Mouse (Mus musculus): ENCODE measurements at regions not wholly inside any gene's neighbourhood (a gene's known extent, or its start where the extent isn't known, plus 50 kb on each side); places are given as distances from the start of the nearest gene placed in this dataset.

DNA sequence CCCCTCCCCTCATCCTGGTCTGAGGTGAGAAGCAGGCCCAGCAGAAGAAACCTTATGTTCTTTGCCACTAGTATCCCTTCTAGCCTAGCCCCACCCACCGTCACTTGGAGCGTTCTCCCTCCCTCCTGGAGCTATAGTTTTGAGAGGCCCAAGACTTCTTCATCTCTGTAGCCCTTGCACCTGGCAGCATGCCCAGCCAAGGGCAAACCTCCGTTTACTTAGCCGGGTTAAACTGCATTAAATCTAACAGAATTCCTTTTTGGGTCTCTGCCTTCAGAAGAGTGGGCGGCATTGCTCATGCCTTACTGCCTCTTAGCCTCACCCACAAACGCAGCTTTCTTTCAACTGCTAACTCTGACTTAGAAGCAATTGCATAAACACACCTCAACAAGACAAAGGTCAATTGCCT, 85.3 kb upstream of the Arntl start:
- Histone ChIP-seq H3K27ac (ENCODE audit: low read depth, low read length) (no peak overlapping the region), H3K9me3 (ENCODE audit: control insufficient read depth, low read length) (no peaks in the 10 kb centered on the region), H3K27me3 (ENCODE audit: control insufficient read depth, insufficient read depth, low read length) (no peaks in the 10 kb centered on the region), H3K4me1 (ENCODE audit: control insufficient read depth, insufficient read depth, low read length) (no peaks in the 10 kb centered on the region), H3K4me3 (ENCODE audit: low read depth, low read length) (no peak overlapping the region), H3K9ac (replicated peaks; ENCODE audit: low read depth, low read length) (no peak overlapping the region), H3K4me2 (ENCODE audit: low read depth, low read length) (no peak overlapping the region), H3K36me3 (ENCODE audit: control insufficient read depth, insufficient read depth, low read length) (no peaks in the 10 kb centered on the region)
- WGBS = 42% methylated on average over 6 of the region's 6 CpGs
- ATAC-seq (ENCODE audit: low read depth) = no peak

DNA sequence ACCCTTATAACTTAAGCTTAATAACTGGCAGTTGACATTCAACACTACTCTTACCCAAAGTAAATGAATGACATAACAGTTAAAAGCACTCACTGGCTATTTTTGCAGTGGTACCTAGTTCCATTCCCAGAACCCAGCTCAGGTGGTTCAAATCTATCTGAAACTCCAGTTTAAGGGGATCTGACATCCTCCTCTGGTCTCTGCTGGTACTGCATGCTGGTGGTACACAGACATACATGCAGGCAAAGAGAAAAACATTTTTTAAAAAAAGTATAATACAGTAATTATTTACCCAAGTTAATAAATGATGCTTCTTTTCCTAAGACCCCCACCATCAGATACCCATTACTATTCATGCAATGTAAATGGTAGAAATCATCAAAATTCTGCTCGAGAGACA, 81.3 kb upstream of the Arntl start:
- WGBS = 77% methylated on average over 1 of the region's 1 CpGs

DNA sequence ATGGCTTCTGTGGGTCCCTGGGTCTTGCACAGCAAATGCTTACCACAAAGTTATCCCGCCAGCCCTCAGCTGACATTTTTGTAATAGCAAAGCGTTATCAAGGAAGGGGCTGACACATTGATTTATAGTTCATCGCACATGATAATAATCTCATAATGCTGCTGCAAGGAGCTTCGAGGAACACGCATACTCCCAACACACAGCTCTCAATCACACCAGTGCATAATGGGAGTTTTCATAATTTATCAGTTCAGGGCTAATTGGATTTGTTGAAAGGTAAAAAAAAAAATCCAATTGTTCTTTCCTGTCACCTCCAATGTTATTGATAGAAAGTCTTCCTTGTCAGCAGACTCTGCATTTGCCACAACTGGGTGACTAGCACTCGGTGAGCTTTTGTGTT, 76.7 kb upstream of the Arntl start:
- Histone ChIP-seq H3K27me3 (ENCODE audit: control insufficient read depth, insufficient read depth, low read length) (no peaks in the 10 kb centered on the region), H3K27ac (ENCODE audit: low read depth, low read length) (no peak overlapping the region), H3K9me3 (ENCODE audit: control insufficient read depth, low read length) (no peaks in the 10 kb centered on the region), H3K4me3 (ENCODE audit: low read depth, low read length) (no peak overlapping the region), H3K4me2 (ENCODE audit: low read depth, low read length) (no peak overlapping the region), H3K4me1 (ENCODE audit: control insufficient read depth, insufficient read depth, low read length) (no peaks in the 10 kb centered on the region; the same call in 1 of the 2 replicates), H3K9ac (replicated peaks; ENCODE audit: low read depth, low read length) (no peak overlapping the region), H3K36me3 (ENCODE audit: control insufficient read depth, insufficient read depth, low read length) (no peaks in the 10 kb centered on the region)
- ATAC-seq (ENCODE audit: low read depth) = no peak
- WGBS = 45% methylated on average over 6 of the region's 6 CpGs

More for the DNA sequence above, 81.3 kb upstream of the Arntl start:
- H3K27ac ChIP-seq (ENCODE audit: low read depth, low read length) = no peak overlapping the region
- no peak overlapping the region for H3K4me2 ChIP-seq (ENCODE audit: low read depth, low read length)
- no peak for ATAC-seq (ENCODE audit: low read depth)
- no peaks in the 10 kb centered on the region for H3K36me3 ChIP-seq (ENCODE audit: control insufficient read depth, insufficient read depth, low read length)
- no peaks in the 10 kb centered on the region; the same call in 1 of the 2 replicates for H3K4me1 ChIP-seq (ENCODE audit: control insufficient read depth, insufficient read depth, low read length)
- H3K9ac ChIP-seq (replicated peaks; ENCODE audit: low read depth, low read length) = no peak overlapping the region
- no peak overlapping the region for H3K4me3 ChIP-seq (ENCODE audit: low read depth, low read length)
- no peaks in the 10 kb centered on the region for H3K9me3 ChIP-seq (ENCODE audit: control insufficient read depth, low read length)
- H3K27me3 ChIP-seq (ENCODE audit: control insufficient read depth, insufficient read depth, low read length) = no peaks in the 10 kb centered on the region

DNA sequence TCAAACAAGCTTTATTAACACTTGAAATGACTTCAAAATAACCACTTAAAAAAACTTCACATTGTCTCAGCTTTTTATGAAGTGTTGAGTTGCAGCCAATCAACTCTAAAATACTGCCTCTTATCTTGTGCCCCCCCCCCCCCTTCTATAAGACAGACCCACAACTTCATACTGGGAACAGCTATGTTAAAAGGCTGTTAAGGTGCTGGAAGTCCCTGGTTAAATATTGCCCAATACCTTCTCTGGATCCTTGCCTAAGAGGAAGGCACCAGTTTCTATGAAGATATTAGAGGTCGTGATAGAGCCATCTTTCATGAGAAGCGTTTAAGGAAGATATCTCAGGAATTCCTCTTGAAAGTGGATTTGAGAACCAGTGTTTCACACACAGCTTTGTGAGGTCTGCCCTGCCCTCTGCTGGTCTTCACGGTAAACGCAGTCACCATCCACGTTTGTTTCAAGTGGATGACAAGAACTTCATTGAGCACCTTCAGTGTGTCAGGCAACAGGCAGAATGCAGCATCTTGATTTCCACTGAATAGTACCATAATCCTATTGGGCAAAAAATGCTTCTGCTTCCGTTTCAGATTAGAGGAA, 75.2 kb upstream of the Arntl start:
- no peak overlapping the region for H3K4me3 ChIP-seq (ENCODE audit: low read depth, low read length)
- no peak for ATAC-seq (ENCODE audit: low read depth)
- no peaks in the 10 kb centered on the region for H3K9me3 ChIP-seq (ENCODE audit: control insufficient read depth, low read length)
- H3K4me2 ChIP-seq (ENCODE audit: low read depth, low read length) = no peak overlapping the region
- H3K27me3 ChIP-seq (ENCODE audit: control insufficient read depth, insufficient read depth, low read length) = no peaks in the 10 kb centered on the region
- no peak overlapping the region for H3K27ac ChIP-seq (ENCODE audit: low read depth, low read length)
- H3K4me1 ChIP-seq (ENCODE audit: control insufficient read depth, insufficient read depth, low read length) = no peaks in the 10 kb centered on the region; the same call in 1 of the 2 replicates
- H3K9ac ChIP-seq (replicated peaks; ENCODE audit: low read depth, low read length) = no peak overlapping the region
- 4% methylated on average over 6 of the region's 6 CpGs for WGBS
- no peaks in the 10 kb centered on the region for H3K36me3 ChIP-seq (ENCODE audit: control insufficient read depth, insufficient read depth, low read length)

DNA sequence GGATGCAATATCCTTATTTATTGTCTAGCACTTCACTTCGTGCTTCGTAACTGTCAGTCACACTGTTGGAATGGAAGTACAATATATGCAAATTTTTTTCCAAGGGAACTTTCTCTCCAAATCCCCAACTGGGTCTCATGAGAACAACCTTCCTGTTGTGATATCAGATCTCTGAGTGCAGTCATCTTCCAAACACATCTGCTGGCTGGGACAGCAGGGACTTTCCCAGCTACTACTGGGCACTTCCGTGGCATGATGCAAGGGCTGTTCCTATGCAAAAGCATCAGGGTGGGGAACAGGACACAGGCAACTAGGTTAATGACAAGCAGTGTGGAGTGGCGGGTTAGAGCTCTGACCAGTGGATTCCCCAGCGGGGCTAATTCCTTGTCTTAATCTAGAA, 73.4 kb upstream of the Arntl start:
- H3K9ac ChIP-seq (replicated peaks; ENCODE audit: low read depth, low read length) = no peak overlapping the region
- H3K9me3 ChIP-seq (ENCODE audit: control insufficient read depth, low read length) = no peaks in the 10 kb centered on the region
- H3K27me3 ChIP-seq (ENCODE audit: control insufficient read depth, insufficient read depth, low read length) = no peaks in the 10 kb centered on the region
- H3K27ac ChIP-seq (ENCODE audit: low read depth, low read length) = no peak overlapping the region
- H3K4me2 ChIP-seq (ENCODE audit: low read depth, low read length) = no peak overlapping the region
- WGBS = 89% methylated on average over 5 of the region's 5 CpGs
- H3K4me3 ChIP-seq (ENCODE audit: low read depth, low read length) = no peak overlapping the region
- no peaks in the 10 kb centered on the region for H3K36me3 ChIP-seq (ENCODE audit: control insufficient read depth, insufficient read depth, low read length)
- ATAC-seq (ENCODE audit: low read depth) = no peak
- H3K4me1 ChIP-seq (ENCODE audit: control insufficient read depth, insufficient read depth, low read length) = no peaks in the 10 kb centered on the region; the same call in 1 of the 2 replicates

DNA sequence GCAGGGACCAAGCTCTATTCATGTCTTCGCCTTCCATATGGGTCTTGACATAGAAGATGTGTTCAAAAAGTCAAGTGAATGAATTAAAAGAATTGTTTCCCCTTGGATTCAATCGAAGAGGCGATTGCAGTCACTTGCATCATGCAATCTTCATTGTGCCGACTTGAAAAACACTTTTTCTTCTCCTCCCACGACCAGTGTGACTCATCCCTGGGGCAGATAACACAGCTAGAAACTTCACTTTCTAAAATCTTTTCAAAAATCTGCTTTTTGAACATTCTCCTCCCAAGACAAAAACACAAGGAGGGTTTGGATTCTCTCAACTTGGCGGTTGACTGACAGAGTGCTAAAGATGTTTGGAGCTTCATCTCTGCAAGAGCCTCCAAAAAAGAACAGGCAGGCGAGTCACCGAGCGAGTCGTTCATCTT, 67.2 kb upstream of the Arntl start:
- Histone ChIP-seq H3K4me3 (ENCODE audit: low read depth, low read length) (no peak overlapping the region), H3K36me3 (ENCODE audit: control insufficient read depth, insufficient read depth, low read length) (no peaks in the 10 kb centered on the region), H3K9me3 (ENCODE audit: control insufficient read depth, low read length) (no peaks in the 10 kb centered on the region), H3K9ac (replicated peaks; ENCODE audit: low read depth, low read length) (no peak overlapping the region), H3K4me1 (ENCODE audit: control insufficient read depth, insufficient read depth, low read length) (peaks cover 3% of the 10 kb centered on the region; the same call in 1 of the 2 replicates), H3K27me3 (ENCODE audit: control insufficient read depth, insufficient read depth, low read length) (no peaks in the 10 kb centered on the region), H3K4me2 (ENCODE audit: low read depth, low read length) (no peak overlapping the region), H3K27ac (ENCODE audit: low read depth, low read length) (no peak overlapping the region)
- no peak for ATAC-seq (ENCODE audit: low read depth)
- 87% methylated on average over 10 of the region's 10 CpGs for WGBS

DNA sequence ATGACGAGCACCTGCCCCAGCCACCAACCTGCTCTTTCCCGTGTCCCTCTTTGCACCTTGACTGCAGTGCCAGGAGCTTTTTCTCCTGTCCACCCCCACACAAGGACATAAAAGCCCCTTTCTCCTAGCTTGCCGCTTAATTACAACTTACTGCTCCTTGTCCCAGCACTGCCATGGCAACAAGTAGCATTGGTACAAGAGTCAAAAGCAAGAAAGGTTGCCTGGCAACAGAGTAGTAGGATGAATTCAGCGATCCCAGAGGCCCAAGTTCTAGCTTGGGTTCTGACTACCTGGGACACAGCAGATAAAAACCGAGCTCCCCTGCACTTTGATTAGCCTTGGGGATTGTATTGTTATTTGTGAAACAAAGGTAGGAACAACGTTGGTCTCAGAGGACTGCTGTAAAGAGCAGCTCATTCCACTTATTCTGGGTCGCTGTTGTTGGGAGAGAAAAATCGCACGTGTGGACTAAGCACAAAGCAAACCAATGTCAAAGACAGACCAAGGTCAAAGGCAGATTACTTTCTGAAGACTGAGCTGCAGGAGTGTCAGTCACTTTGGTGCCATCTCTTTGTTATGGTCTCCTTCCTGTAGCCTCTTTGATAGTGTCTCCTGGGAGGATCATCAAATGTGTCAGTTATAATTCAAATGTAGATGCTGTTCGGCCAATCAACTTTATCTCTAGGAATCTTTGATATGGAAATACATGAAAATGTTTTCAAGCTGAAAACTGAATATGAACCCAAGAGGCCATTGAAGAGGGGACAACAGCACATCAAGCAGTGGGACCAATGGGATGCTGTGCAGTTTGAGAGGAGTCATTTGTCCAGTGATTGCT, 65.2 kb upstream of the Arntl start:
- H3K4me3 ChIP-seq (ENCODE audit: low read depth, low read length) = no peak overlapping the region
- H3K4me2 ChIP-seq (ENCODE audit: low read depth, low read length) = no peak overlapping the region
- H3K27ac ChIP-seq (ENCODE audit: low read depth, low read length) = no peak overlapping the region
- no peak overlapping the region for H3K9ac ChIP-seq (replicated peaks; ENCODE audit: low read depth, low read length)
- no peaks in the 10 kb centered on the region for H3K36me3 ChIP-seq (ENCODE audit: control insufficient read depth, insufficient read depth, low read length)
- peak; percentile 41; the same call in 1 of the 2 replicates for ATAC-seq (ENCODE audit: low read depth)
- no peaks in the 10 kb centered on the region for H3K27me3 ChIP-seq (ENCODE audit: control insufficient read depth, insufficient read depth, low read length)
- WGBS = 26% methylated on average over 10 of the region's 10 CpGs
- H3K4me1 ChIP-seq (ENCODE audit: control insufficient read depth, insufficient read depth, low read length) = peaks cover 3% of the 10 kb centered on the region; the same call in 1 of the 2 replicates
- H3K9me3 ChIP-seq (ENCODE audit: control insufficient read depth, low read length) = no peaks in the 10 kb centered on the region

DNA sequence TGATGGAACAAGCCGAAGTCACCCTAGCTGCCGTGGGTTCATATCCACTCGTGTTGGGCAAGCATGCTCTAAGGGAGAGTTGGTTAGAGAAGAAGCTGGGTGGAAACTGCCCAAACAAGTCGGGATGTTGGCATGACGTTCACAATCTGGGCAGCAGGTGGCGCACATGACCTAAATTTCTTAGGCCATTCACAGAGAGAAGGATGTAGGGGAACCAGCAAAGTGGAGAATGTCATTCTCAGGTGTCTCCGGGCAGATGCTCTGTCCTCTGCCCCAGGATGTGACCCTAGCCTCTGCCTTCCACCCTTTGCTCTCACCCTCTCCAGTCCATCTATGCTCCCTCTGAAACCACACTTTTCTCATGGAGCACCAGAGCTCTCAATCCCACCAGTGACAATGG, 63.7 kb upstream of the Arntl start:
- H3K4me1 ChIP-seq (ENCODE audit: control insufficient read depth, insufficient read depth, low read length) = peaks cover 3% of the 10 kb centered on the region; the same call in 1 of the 2 replicates
- H3K9ac ChIP-seq (replicated peaks; ENCODE audit: low read depth, low read length) = no peak overlapping the region
- no peaks in the 10 kb centered on the region for H3K27me3 ChIP-seq (ENCODE audit: control insufficient read depth, insufficient read depth, low read length)
- ATAC-seq (ENCODE audit: low read depth) = peak; percentile 65; the same call in 1 of the 2 replicates
- no peak overlapping the region for H3K27ac ChIP-seq (ENCODE audit: low read depth, low read length)
- H3K9me3 ChIP-seq (ENCODE audit: control insufficient read depth, low read length) = no peaks in the 10 kb centered on the region
- 12% methylated on average over 7 of the region's 7 CpGs for WGBS
- H3K4me3 ChIP-seq (ENCODE audit: low read depth, low read length) = no peak overlapping the region
- H3K4me2 ChIP-seq (ENCODE audit: low read depth, low read length) = no peak overlapping the region
- H3K36me3 ChIP-seq (ENCODE audit: control insufficient read depth, insufficient read depth, low read length) = no peaks in the 10 kb centered on the region

DNA sequence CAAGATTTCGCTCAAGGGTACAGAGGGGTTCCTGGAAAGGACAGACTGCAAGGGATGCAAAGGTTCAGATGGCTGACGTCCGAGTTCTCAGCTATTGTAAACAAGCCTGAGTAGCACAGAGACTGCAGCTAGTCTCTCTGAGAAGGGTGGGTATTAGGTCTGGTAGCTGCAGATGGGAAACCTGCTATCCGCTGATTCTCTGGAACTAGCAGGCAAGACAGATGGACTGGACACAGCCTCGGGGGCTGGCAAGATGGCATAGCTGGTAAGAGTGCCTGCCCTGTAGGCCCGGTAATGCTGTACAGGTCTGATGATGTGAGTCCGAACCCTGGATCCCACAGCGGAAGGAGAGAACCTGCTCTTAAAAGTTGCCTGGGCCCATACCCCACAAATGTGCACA, 62.2 kb upstream of the Arntl start:
- Histone ChIP-seq H3K36me3 (ENCODE audit: control insufficient read depth, insufficient read depth, low read length) (no peaks in the 10 kb centered on the region), H3K27ac (ENCODE audit: low read depth, low read length) (no peak overlapping the region), H3K27me3 (ENCODE audit: control insufficient read depth, insufficient read depth, low read length) (no peaks in the 10 kb centered on the region), H3K9me3 (ENCODE audit: control insufficient read depth, low read length) (no peaks in the 10 kb centered on the region), H3K4me3 (ENCODE audit: low read depth, low read length) (no peak overlapping the region), H3K9ac (replicated peaks; ENCODE audit: low read depth, low read length) (no peak overlapping the region), H3K4me1 (ENCODE audit: control insufficient read depth, insufficient read depth, low read length) (peaks cover 3% of the 10 kb centered on the region; the same call in 1 of the 2 replicates), H3K4me2 (ENCODE audit: low read depth, low read length) (no peak overlapping the region)
- ATAC-seq (ENCODE audit: low read depth) = no peak
- 86% methylated on average over 8 of the region's 8 CpGs for WGBS

Data from neural tube, embryonic 14.5 days (tissue).